Mouse (Mus musculus) embryonic fibroblast, embryonic 13.5 days (primary cell): ENCODE data around the gene Uap1.

ENCODE experiments used
- CTCF ChIP-seq: IDR thresholded peaks from 2 replicates; pipeline ENCODE4 v1.5.1; 2011; ENCODE audit warnings: mild to moderate bottlenecking, control low read depth, low read length, moderate library complexity, borderline replicate concordance; ENCODE audit not compliant: insufficient read depth
- POLR2A ChIP-seq: IDR thresholded peaks from 2 replicates; pipeline ENCODE4 v1.6.1; 2011; ENCODE audit warnings: low read depth, mild to moderate bottlenecking, control low read depth, low read length, moderate library complexity

DNA sequence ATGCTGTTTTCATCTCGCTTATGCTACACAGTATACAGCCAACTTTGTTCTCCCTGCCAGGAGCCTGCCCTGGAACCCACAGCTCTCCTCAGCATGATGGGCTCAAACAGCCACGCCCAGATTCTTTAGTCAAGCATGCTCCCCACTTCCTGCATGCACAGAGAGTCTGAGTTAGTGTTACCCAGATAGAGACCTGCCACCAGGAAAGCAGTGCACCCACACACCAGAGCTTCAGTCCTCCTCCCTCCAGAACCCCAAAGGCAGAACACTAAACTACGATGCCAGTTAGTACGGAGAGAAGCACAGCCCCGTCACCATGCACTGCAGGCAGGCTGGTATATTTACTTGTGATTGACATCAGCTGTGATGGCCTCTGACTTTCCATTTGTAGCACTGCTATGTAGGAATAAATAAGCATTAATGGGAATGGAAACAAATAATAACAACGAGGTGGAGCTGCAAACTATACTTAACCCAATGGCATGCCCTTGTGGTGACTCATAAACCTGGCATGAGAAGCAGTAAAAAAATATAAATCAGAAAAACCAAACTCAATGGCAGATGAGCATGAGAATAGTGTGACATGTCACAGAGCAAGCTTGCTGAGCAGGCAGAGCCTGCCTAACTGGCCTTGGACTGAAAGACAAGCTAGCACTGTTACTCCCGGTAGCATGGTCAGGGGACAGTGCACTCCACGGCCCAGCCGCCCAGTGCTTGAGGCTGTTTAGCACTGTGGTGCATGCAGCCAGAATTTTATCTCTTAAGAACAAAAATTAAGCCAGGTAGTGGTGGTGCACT lies 26.9 kb downstream of the Uap1 start:
- TF ChIP-seq CTCF (no peak), POLR2A (no peak)
